8 mouse cellular contexts compared by ENCODE assay signal in genomic region chr12:3926127-3926526, GRCm38 (mm10). TPM values are rescaled to one million over a fixed set of nuclear protein-coding genes. Genes with fewer than 3 reads are reported as not detected.
A peak's percentile ranks its signal among the peaks of the same experiment; 100 is the strongest.
DNase-seq lines count a peak whose midpoint lies in the region; ATAC-seq and TF ChIP-seq lines count a peak whose summit lies in the region.

No protein-coding gene starts in this region.

- H3K9ac ChIP-seq in forebrain, embryonic 16.5 days (replicated peaks; ENCODE audit: low read depth, low read length), result no peak overlapping the region
- no peak overlapping the region for H3K9ac ChIP-seq in limb, embryonic 11.5 days (ENCODE audit: low read length)

- no peaks in the 10 kb centered on the region for H3K36me3 ChIP-seq in E14TG2a.4 (ENCODE audit: insufficient read depth, low read length)
- no peaks in the 10 kb centered on the region for H3K36me3 ChIP-seq in forebrain, embryonic 16.5 days (ENCODE audit: control insufficient read depth, insufficient read depth)
- no peaks in the 10 kb centered on the region for H3K36me3 ChIP-seq in kidney, adult 2 months (ENCODE audit: control insufficient read depth, insufficient read depth, low read length)
- H3K36me3 ChIP-seq in limb, embryonic 11.5 days (ENCODE audit: control insufficient read depth, insufficient read depth, low read length), result no peaks in the 10 kb centered on the region

- peak; percentile 89 for TF ChIP-seq CTCF in E14TG2a.4 (conservative IDR thresholded peaks at IDR 0.05; ENCODE audit: low read length)
- peak; percentile 77 for TF ChIP-seq CTCF in kidney, adult 2 months (conservative IDR thresholded peaks at IDR 0.05; ENCODE audit: insufficient read depth, insufficient read length, low read depth, low read length)

- WGBS in forebrain, embryonic 16.5 days, result 0% methylated on average over 1 of the region's 1 CpGs
- 2% methylated on average over 1 of the region's 1 CpGs for WGBS in kidney, adult 2 months
- 0% methylated on average over 1 of the region's 1 CpGs for WGBS in limb, embryonic 11.5 days

- H3K27me3 ChIP-seq in E14TG2a.4 (ENCODE audit: insufficient read depth, low read length), result peaks cover 11% of the 10 kb centered on the region; the same call in 1 of the 2 replicates
- H3K27me3 ChIP-seq in forebrain, embryonic 16.5 days (replicated peaks; ENCODE audit: control insufficient read depth, insufficient read depth, low read length), result no peaks in the 10 kb centered on the region
- H3K27me3 ChIP-seq in kidney, adult 2 months (replicated peaks; ENCODE audit: control insufficient read depth, insufficient read depth, low read length), result no peaks in the 10 kb centered on the region
- H3K27me3 ChIP-seq in limb, embryonic 11.5 days (ENCODE audit: control insufficient read depth, insufficient read depth, low read length), result no peaks in the 10 kb centered on the region

- no peak overlapping the region for H3K27ac ChIP-seq in forebrain, embryonic 16.5 days (ENCODE audit: low read length)
- no peak overlapping the region for H3K27ac ChIP-seq in kidney, adult 2 months (ENCODE audit: insufficient read depth, low read depth, low read length)
- no peak overlapping the region for H3K27ac ChIP-seq in limb, embryonic 11.5 days (replicated peaks; ENCODE audit: low read depth, low read length)

- no peak for TF ChIP-seq POLR2A in kidney, adult 2 months (IDR thresholded peaks at IDR 0.05; ENCODE audit: low read depth, low read length)

- H3K9me3 ChIP-seq in E14TG2a.4 (ENCODE audit: low read length), result no peaks in the 10 kb centered on the region
- H3K9me3 ChIP-seq in forebrain, embryonic 16.5 days (ENCODE audit: control insufficient read depth, low read length), result no peaks in the 10 kb centered on the region
- H3K9me3 ChIP-seq in limb, embryonic 11.5 days (ENCODE audit: control insufficient read depth, low read length), result no peaks in the 10 kb centered on the region; the same call in 1 of the 2 replicates

- H3K4me1 ChIP-seq in E14TG2a.4 (replicated peaks; ENCODE audit: low read depth, low read length), result peaks cover 10% of the 10 kb centered on the region
- peaks cover 6% of the 10 kb centered on the region; the same call in 1 of the 2 replicates for H3K4me1 ChIP-seq in forebrain, embryonic 16.5 days (replicated peaks; ENCODE audit: control insufficient read depth, insufficient read depth, low read length)
- H3K4me1 ChIP-seq in kidney, adult 2 months (ENCODE audit: control insufficient read depth, insufficient read depth, low read length), result no peaks in the 10 kb centered on the region
- no peaks in the 10 kb centered on the region for H3K4me1 ChIP-seq in limb, embryonic 11.5 days (ENCODE audit: control insufficient read depth, insufficient read depth, low read length)

- H3K4me3 ChIP-seq in E14TG2a.4 (replicated peaks; ENCODE audit: low read length), result no peak overlapping the region
- H3K4me3 ChIP-seq in forebrain, embryonic 16.5 days (replicated peaks; ENCODE audit: low read length), result no peak overlapping the region
- no peak overlapping the region for H3K4me3 ChIP-seq in kidney, adult 2 months (ENCODE audit: insufficient read depth, low read depth, low read length)
- no peak overlapping the region for H3K4me3 ChIP-seq in limb, embryonic 11.5 days (ENCODE audit: low read depth, low read length)

- ATAC-seq in forebrain, embryonic 16.5 days, result 0 out of 2 replicates have a peak, but pooled peaks have one; percentile 20
- ATAC-seq in limb, embryonic 11.5 days (ENCODE audit: insufficient number of reproducible peaks, low FRiP score, low TSS enrichment, low read depth), result no peak
- ATAC-seq in erythroid progenitor cell, adult 5-6 weeks (replicated peaks; ENCODE audit: low FRiP score, poor library complexity, severe bottlenecking), result no peak

- DNase-seq in A20 (ENCODE audit: low read depth, low spot score), result peak; percentile 71
- peak; percentile 38 for DNase-seq in c-Kit-positive CD71-negative TER-119-negative erythroid progenitor cells, embryonic 14.5 days (ENCODE audit: low read depth)
- DNase-seq in kidney, adult 2 months, result peak; percentile 72
- DNase-seq in limb, embryonic 11.5 days (ENCODE audit: low spot score), result peak; percentile 83
- peak; percentile 85 for DNase-seq in retina, embryonic 14.5 days (ENCODE audit: low spot score)

- H3K4me2 ChIP-seq in forebrain, embryonic 16.5 days (ENCODE audit: low read length), result no peak overlapping the region
- H3K4me2 ChIP-seq in limb, embryonic 11.5 days (ENCODE audit: low read depth, severe bottlenecking), result no peak overlapping the region

RNA-seq across cellular contexts. Expression of gene Pomc, which starts 28.6 kb away (rescaled TPM):
- 2.9 and 4.3 TPM in 2 replicates for polyA plus RNA-seq in forebrain, embryonic 16.5 days (2015; fragmentation: Nextera tagmentation; extraction: Ambion mirVana)
- polyA plus RNA-seq in kidney, adult 2 months (2012; rRNA removed), result 0.38 and 1.1 TPM in 2 replicates
- polyA plus RNA-seq in limb, embryonic 11.5 days (2014; fragmentation: Nextera tagmentation; extraction: Ambion mirVana), result 4.0 and 4.1 TPM in 2 replicates
- 4.2 TPM in 1 of 2 replicates, not detected in the other for total RNA-seq in erythroid progenitor cell, adult 5-6 weeks (2015; ENCODE audit: low replicate concordance)
- not detected in 2 replicates for total RNA-seq in erythroid progenitor cell, adult 5-6 weeks (2017; ENCODE audit: low replicate concordance)
